Mouse (Mus musculus): ENCODE measurements around the gene Fcor. TPM values are rescaled to one million over a fixed set of nuclear protein-coding genes. Genes with fewer than 3 reads are reported as not detected.

Fcor gene
- polyA plus RNA-seq, 1 experiment from 2014 or later, result 13.1 TPM

- 87% methylated on average over 8 of the region's 8 CpGs for WGBS
- no peak overlapping the region for H3K27ac ChIP-seq (ENCODE audit: low read depth, low read length)
- H3K9me3 ChIP-seq (replicated peaks; ENCODE audit: control insufficient read depth, low read length), result no peaks in the 10 kb centered on the region
- H3K4me1 ChIP-seq (ENCODE audit: control insufficient read depth, insufficient read depth, low read length), result peaks cover 2% of the 10 kb centered on the region; the same call in 1 of the 2 replicates
- no peak overlapping the region for H3K4me3 ChIP-seq (ENCODE audit: low read depth, low read length)
- no peaks in the 10 kb centered on the region for H3K27me3 ChIP-seq (replicated peaks; ENCODE audit: control insufficient read depth, insufficient read depth, low read length)
- H3K9ac ChIP-seq (ENCODE audit: low read length), result no peak overlapping the region
- H3K4me2 ChIP-seq (ENCODE audit: low read length), result no peak overlapping the region
- no peak for DNase-seq (ENCODE audit: low spot score)
- no peaks in the 10 kb centered on the region for H3K36me3 ChIP-seq (ENCODE audit: control insufficient read depth, insufficient read depth, low read length)
- no peak for ATAC-seq
Observed at GRCm38 (mm10) chr8:3660889-3661288, 11.3 kb downstream of the Fcor start.

- Histone ChIP-seq H3K4me2 (ENCODE audit: low read length) (peak overlapping the region; percentile 23; the same call in 1 of the 2 replicates), H3K9me3 (replicated peaks; ENCODE audit: control insufficient read depth, low read length) (no peaks in the 10 kb centered on the region), H3K36me3 (ENCODE audit: control insufficient read depth, insufficient read depth, low read length) (no peaks in the 10 kb centered on the region), H3K27ac (ENCODE audit: low read depth, low read length) (no peak overlapping the region), H3K4me1 (ENCODE audit: control insufficient read depth, insufficient read depth, low read length) (peaks cover 2% of the 10 kb centered on the region; the same call in 1 of the 2 replicates), H3K27me3 (replicated peaks; ENCODE audit: control insufficient read depth, insufficient read depth, low read length) (no peaks in the 10 kb centered on the region), H3K4me3 (ENCODE audit: low read depth, low read length) (no peak overlapping the region), H3K9ac (ENCODE audit: low read length) (no peak overlapping the region)
- peak; percentile 58; the same call in 1 of the 2 replicates for ATAC-seq
- 18% methylated on average over 7 of the region's 7 CpGs for WGBS
- peak; percentile 30 for DNase-seq (ENCODE audit: low spot score)
Observed at GRCm38 (mm10) chr8:3656725-3657381, 15.3 kb downstream of the Fcor start.

- 80% methylated on average over 3 of the region's 3 CpGs for WGBS
- Histone ChIP-seq H3K4me2 (ENCODE audit: low read length) (no peak within 1 kb of the TSS), H3K27me3 (replicated peaks; ENCODE audit: control insufficient read depth, insufficient read depth, low read length) (no peaks in the 10 kb centered on the region), H3K9ac (ENCODE audit: low read length) (no peak within 1 kb of the TSS), H3K27ac (ENCODE audit: low read depth, low read length) (no peak within 1 kb of the TSS), H3K4me3 (ENCODE audit: low read depth, low read length) (no peak within 1 kb of the TSS), H3K4me1 (ENCODE audit: control insufficient read depth, insufficient read depth, low read length) (peaks cover 2% of the 10 kb centered on the region; the same call in 1 of the 2 replicates), H3K36me3 (ENCODE audit: control insufficient read depth, insufficient read depth, low read length) (no peaks in the 10 kb centered on the region), H3K9me3 (replicated peaks; ENCODE audit: control insufficient read depth, low read length) (no peaks in the 10 kb centered on the region)
- no peak for DNase-seq (ENCODE audit: low spot score)
- ATAC-seq, result no peak
Observed at GRCm38 (mm10) chr8:3655526-3655925, 16.6 kb downstream of the Fcor start, which contains the start of gene Retn. Gene Retn, plus strand, starts transcription at chr8:3655770.

- 77% methylated on average over 11 of the region's 11 CpGs for WGBS
- no peak overlapping the region for H3K4me2 ChIP-seq (ENCODE audit: low read length)
- no peak overlapping the region for H3K9ac ChIP-seq (ENCODE audit: low read length)
- H3K4me1 ChIP-seq (ENCODE audit: control insufficient read depth, insufficient read depth, low read length), result peaks cover 2% of the 10 kb centered on the region; the same call in 1 of the 2 replicates
- no peak overlapping the region for H3K4me3 ChIP-seq (ENCODE audit: low read depth, low read length)
- no peak overlapping the region for H3K27ac ChIP-seq (ENCODE audit: low read depth, low read length)
- H3K9me3 ChIP-seq (replicated peaks; ENCODE audit: control insufficient read depth, low read length), result no peaks in the 10 kb centered on the region
- H3K27me3 ChIP-seq (replicated peaks; ENCODE audit: control insufficient read depth, insufficient read depth, low read length), result no peaks in the 10 kb centered on the region
- H3K36me3 ChIP-seq (ENCODE audit: control insufficient read depth, insufficient read depth, low read length), result no peaks in the 10 kb centered on the region
- ATAC-seq, result no peak
- DNase-seq (ENCODE audit: low spot score), result no peak
Observed at GRCm38 (mm10) chr8:3654726-3655508, 17.2 kb downstream of the Fcor start.

- Histone ChIP-seq H3K4me3 (ENCODE audit: low read depth, low read length) (no peak overlapping the region), H3K9ac (ENCODE audit: low read length) (no peak overlapping the region), H3K4me2 (ENCODE audit: low read length) (no peak overlapping the region), H3K27ac (ENCODE audit: low read depth, low read length) (no peak overlapping the region), H3K4me1 (ENCODE audit: control insufficient read depth, insufficient read depth, low read length) (peaks cover 2% of the 10 kb centered on the region; the same call in 1 of the 2 replicates), H3K27me3 (replicated peaks; ENCODE audit: control insufficient read depth, insufficient read depth, low read length) (no peaks in the 10 kb centered on the region), H3K36me3 (ENCODE audit: control insufficient read depth, insufficient read depth, low read length) (no peaks in the 10 kb centered on the region), H3K9me3 (replicated peaks; ENCODE audit: control insufficient read depth, low read length) (no peaks in the 10 kb centered on the region)
- 62% methylated on average over 3 of the region's 3 CpGs for WGBS
- ATAC-seq (no peak), DNase-seq (ENCODE audit: low spot score) (no peak)
Observed at GRCm38 (mm10) chr8:3652845-3653244, 19.3 kb downstream of the Fcor start.

GRCm38 (mm10) chr8:3648990-3649389 is 23.2 kb downstream of the Fcor start:
- 46% methylated on average over 1 of the region's 1 CpGs for WGBS
- no peaks in the 10 kb centered on the region for H3K36me3 ChIP-seq (ENCODE audit: control insufficient read depth, insufficient read depth, low read length)
- no peak for DNase-seq (ENCODE audit: low spot score)
- ATAC-seq, result no peak
- no peak overlapping the region for H3K4me3 ChIP-seq (ENCODE audit: low read depth, low read length)
- no peaks in the 10 kb centered on the region for H3K27me3 ChIP-seq (replicated peaks; ENCODE audit: control insufficient read depth, insufficient read depth, low read length)
- H3K9me3 ChIP-seq (replicated peaks; ENCODE audit: control insufficient read depth, low read length), result no peaks in the 10 kb centered on the region
- no peak overlapping the region for H3K27ac ChIP-seq (ENCODE audit: low read depth, low read length)
- no peaks in the 10 kb centered on the region for H3K4me1 ChIP-seq (ENCODE audit: control insufficient read depth, insufficient read depth, low read length)
- no peak overlapping the region for H3K4me2 ChIP-seq (ENCODE audit: low read length)
- H3K9ac ChIP-seq (ENCODE audit: low read length), result no peak overlapping the region

- H3K27me3 ChIP-seq (replicated peaks; ENCODE audit: control insufficient read depth, insufficient read depth, low read length), result no peaks in the 10 kb centered on the region
- no peak for ATAC-seq
- H3K4me1 ChIP-seq (ENCODE audit: control insufficient read depth, insufficient read depth, low read length), result no peaks in the 10 kb centered on the region
Observed at GRCm38 (mm10) chr8:3648268-3648667, 23.9 kb downstream of the Fcor start.

GRCm38 (mm10) chr8:3647561-3647960 is 24.6 kb downstream of the Fcor start:
- no peak overlapping the region for H3K4me2 ChIP-seq (ENCODE audit: low read length)
- no peaks in the 10 kb centered on the region for H3K27me3 ChIP-seq (replicated peaks; ENCODE audit: control insufficient read depth, insufficient read depth, low read length)
- no peaks in the 10 kb centered on the region for H3K4me1 ChIP-seq (ENCODE audit: control insufficient read depth, insufficient read depth, low read length)
- no peaks in the 10 kb centered on the region for H3K9me3 ChIP-seq (replicated peaks; ENCODE audit: control insufficient read depth, low read length)
- H3K27ac ChIP-seq (ENCODE audit: low read depth, low read length), result no peak overlapping the region
- H3K36me3 ChIP-seq (ENCODE audit: control insufficient read depth, insufficient read depth, low read length), result no peaks in the 10 kb centered on the region
- DNase-seq (ENCODE audit: low spot score) (no peak), ATAC-seq (no peak)
- H3K9ac ChIP-seq (ENCODE audit: low read length), result no peak overlapping the region
- 87% methylated on average over 4 of the region's 4 CpGs for WGBS
- no peak overlapping the region for H3K4me3 ChIP-seq (ENCODE audit: low read depth, low read length)

More at GRCm38 (mm10) chr8:3648268-3648667, 23.9 kb downstream of the Fcor start:
- no peak overlapping the region for H3K9ac ChIP-seq (ENCODE audit: low read length)
- no peak for DNase-seq (ENCODE audit: low spot score)
- no peaks in the 10 kb centered on the region for H3K36me3 ChIP-seq (ENCODE audit: control insufficient read depth, insufficient read depth, low read length)
- WGBS, result 80% methylated on average over 2 of the region's 2 CpGs
- H3K27ac ChIP-seq (ENCODE audit: low read depth, low read length), result no peak overlapping the region
- H3K4me3 ChIP-seq (ENCODE audit: low read depth, low read length), result no peak overlapping the region
- no peak overlapping the region for H3K4me2 ChIP-seq (ENCODE audit: low read length)
- no peaks in the 10 kb centered on the region for H3K9me3 ChIP-seq (replicated peaks; ENCODE audit: control insufficient read depth, low read length)
